Mouse (Mus musculus) testis, adult 2 months (tissue): ENCODE data around the gene Ucp2.

ENCODE experiments used
- CTCF ChIP-seq: fragments of 200-500 bp; IDR thresholded peaks from 2 replicates; pipeline ENCODE4 v1.5.1; 2012; ENCODE audit warnings: low read depth, mild to moderate bottlenecking, inconsistent platforms, low read length, moderate library complexity; ENCODE audit not compliant: control insufficient read depth, insufficient read depth, insufficient replicate concordance
- POLR2A ChIP-seq: fragments of 200-500 bp; IDR thresholded peaks from 2 replicates; pipeline ENCODE4 v1.6.1; 2012; ENCODE audit warnings: low read depth, mild to moderate bottlenecking, inconsistent platforms, low read length, moderate library complexity; ENCODE audit not compliant: control insufficient read depth

DNA sequence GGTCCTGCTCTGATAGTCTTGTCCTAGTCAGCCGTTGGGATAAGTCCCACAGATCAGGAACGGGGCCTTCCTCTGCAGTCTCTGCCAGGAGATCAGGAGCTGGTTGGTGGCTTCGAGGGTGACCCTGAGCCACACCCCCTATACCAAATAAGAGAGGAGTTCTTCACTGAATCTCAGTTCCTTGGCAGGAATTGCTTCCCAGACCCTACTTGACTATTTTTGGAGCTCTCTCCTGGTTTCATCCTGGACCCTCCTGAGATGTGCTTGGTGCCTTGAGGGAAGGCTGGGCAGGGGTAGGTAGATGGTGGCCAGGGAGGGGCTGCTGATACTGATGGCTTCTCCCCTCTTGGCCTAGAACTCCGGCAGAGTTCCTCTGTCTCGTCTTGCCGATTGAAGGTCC, 3.2 kb downstream of the Ucp2 start:
- TF ChIP-seq CTCF (no peak), POLR2A (no peak)
